Mouse (Mus musculus) stomach, postnatal 0 days (tissue): ENCODE results near the gene Adipor2.

Source experiments
- CTCF ChIP-seq: IDR thresholded peaks from 2 replicates; pipeline ENCODE4 v1.5.1; 2016; ENCODE audit warnings: antibody characterized with exemption, low read depth, mild to moderate bottlenecking, moderate library complexity
- EP300 ChIP-seq: optimal IDR thresholded peaks from 2 replicates; pipeline ENCODE3; 2016; ENCODE audit warnings: antibody characterized with exemption

DNA sequence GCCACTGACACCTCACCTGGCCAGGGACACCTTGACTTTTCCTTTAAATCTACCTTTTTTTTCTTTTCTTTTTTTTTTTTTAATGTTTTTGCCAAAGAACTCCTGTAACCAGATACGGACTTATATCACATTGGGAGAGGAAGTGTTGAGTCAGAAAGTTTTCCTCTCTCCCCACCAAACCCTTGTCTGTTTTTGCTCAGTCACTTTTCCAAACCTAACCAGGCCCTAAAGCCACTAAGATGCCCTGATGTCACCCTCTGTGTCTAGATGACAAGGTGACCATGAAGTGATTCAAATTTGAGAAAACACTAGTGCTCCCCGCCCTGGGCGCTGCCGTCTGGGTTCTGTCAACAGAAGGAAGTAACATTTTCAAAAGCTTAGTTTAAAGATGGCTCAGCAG is 41.5 kb upstream of the Adipor2 start:
- no peak for TF ChIP-seq CTCF
- TF ChIP-seq EP300, result no peak
